Mouse (Mus musculus) limb, embryonic 15.5 days (tissue): ENCODE results near the gene Mapre3. TPM values are rescaled to one million over a fixed set of nuclear protein-coding genes. Genes with fewer than 3 reads are reported as not detected.
A peak's percentile ranks its signal among the peaks of the same experiment; 100 is the strongest.

ENCODE experiments used
- ATAC-seq: fragments of 200-750 bp; cut with Nextera tagmentation; 2 replicates; pipeline ENCODE4 v1.8.0; 2017; ENCODE audit warnings: low read depth, moderate TSS enrichment; ENCODE audit not compliant: insufficient number of reproducible peaks, low FRiP score, low TSS enrichment
- H3K27ac ChIP-seq: fragments of 300-500 bp; sonication (generic); 2 replicates; pipeline ENCODE4 v1.5.1; 2015; ENCODE audit warnings: moderate library complexity, mild to moderate bottlenecking, inconsistent platforms
- H3K27me3 ChIP-seq: fragments of 300-500 bp; sonication (generic); 2 replicates; pipeline ENCODE4 v1.6.1; 2015; ENCODE audit warnings: inconsistent platforms
- H3K36me3 ChIP-seq: fragments of 300-500 bp; sonication (generic); 2 replicates; pipeline ENCODE4 v1.6.1; 2015; ENCODE audit warnings: inconsistent platforms
- H3K4me1 ChIP-seq: fragments of 300-500 bp; sonication (generic); 2 replicates; pipeline ENCODE4 v1.6.1; 2015; ENCODE audit warnings: inconsistent platforms
- H3K4me2 ChIP-seq: fragments of 300-500 bp; sonication (generic); 2 replicates; pipeline ENCODE4 v1.6.1; 2015; ENCODE audit warnings: mild to moderate bottlenecking, inconsistent platforms
- H3K4me3 ChIP-seq: fragments of 300-500 bp; sonication (generic); 2 replicates; pipeline ENCODE4 v1.5.1; 2015; ENCODE audit warnings: mild to moderate bottlenecking, inconsistent platforms
- H3K9ac ChIP-seq: fragments of 300-500 bp; sonication (generic); 2 replicates; pipeline ENCODE4 v1.6.1; 2015; ENCODE audit warnings: inconsistent platforms
- H3K9me3 ChIP-seq: fragments of 300-500 bp; sonication (generic); 2 replicates; pipeline ENCODE4 v1.6.1; 2016; ENCODE audit warnings: inconsistent platforms
- WGBS: fragments of 180-500 bp; shearing (Covaris S2); methylation state at CpG from one replicate; pipeline ENCODE4 v1.1.7; 2015; 5-methylcytosine and 5-hydroxymethylcytosine counted together
- polyA plus RNA-seq: library from polyadenylated mRNA; unstranded; fragments of >200 nt; fragmentation: Nextera tagmentation; extraction: Ambion mirVana; gene quantifications from 2 replicates; pipeline ENCODE4 v1.2.1, GENCODE M21; 2015

Gene Mapre3
- polyA plus RNA-seq: 30.4 and 30.6 TPM in 2 replicates

DNA sequence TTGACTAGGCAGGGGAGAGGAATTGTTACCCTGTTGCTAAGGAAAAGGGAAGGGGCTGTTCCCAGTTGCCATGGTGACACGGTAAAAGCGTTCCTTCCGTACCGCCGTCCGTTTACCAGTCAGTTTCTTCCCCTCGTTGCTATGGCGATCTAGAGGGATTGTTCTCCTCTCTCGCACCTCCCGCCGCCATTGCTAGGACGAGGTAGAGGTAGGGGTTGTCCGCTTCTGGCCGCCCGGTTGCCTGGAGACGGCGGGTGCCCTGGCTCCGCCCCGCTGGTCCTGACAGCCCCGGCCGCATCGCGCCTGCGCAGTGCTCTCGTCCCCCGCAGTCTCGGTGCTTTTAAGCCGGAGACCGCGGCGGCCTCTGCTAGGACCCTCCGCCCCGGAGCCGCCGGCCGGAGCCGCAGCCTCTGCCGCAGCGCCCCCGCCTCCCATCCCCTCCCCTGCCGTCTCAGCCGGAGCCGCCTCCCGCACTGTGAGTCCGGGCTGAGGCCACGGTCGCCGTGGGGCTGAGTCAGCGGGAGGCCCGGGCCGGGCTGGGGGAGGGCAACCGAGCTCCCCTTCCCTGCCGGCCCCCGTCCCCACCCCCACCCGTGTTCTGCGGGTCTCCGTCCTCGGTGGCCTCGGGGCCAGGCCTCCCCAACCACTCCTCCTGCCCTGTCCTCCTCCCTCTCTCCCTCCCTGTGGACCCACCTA is at the start of gene Mapre3:
TSS of gene Mapre3 (plus strand) at position 218 of the 696 bp plus-strand sequence.
- peak within 1 kb of the TSS; percentile 83 for H3K4me3 ChIP-seq
- H3K9me3 ChIP-seq: no peaks in the 10 kb centered on the region
- WGBS: under 1% methylated on average over 57 of the region's 59 CpGs
- peak within 1 kb of the TSS; percentile 82 for H3K9ac ChIP-seq
- peak; percentile 92 for ATAC-seq
- H3K36me3 ChIP-seq: no peaks in the 10 kb centered on the region
- H3K4me2 ChIP-seq: peak within 1 kb of the TSS; percentile 84
- H3K4me1 ChIP-seq: peaks cover 21% of the 10 kb centered on the region
- peak within 1 kb of the TSS; percentile 76 for H3K27ac ChIP-seq
- no peaks in the 10 kb centered on the region; the same call in none of the 2 replicates for H3K27me3 ChIP-seq

DNA sequence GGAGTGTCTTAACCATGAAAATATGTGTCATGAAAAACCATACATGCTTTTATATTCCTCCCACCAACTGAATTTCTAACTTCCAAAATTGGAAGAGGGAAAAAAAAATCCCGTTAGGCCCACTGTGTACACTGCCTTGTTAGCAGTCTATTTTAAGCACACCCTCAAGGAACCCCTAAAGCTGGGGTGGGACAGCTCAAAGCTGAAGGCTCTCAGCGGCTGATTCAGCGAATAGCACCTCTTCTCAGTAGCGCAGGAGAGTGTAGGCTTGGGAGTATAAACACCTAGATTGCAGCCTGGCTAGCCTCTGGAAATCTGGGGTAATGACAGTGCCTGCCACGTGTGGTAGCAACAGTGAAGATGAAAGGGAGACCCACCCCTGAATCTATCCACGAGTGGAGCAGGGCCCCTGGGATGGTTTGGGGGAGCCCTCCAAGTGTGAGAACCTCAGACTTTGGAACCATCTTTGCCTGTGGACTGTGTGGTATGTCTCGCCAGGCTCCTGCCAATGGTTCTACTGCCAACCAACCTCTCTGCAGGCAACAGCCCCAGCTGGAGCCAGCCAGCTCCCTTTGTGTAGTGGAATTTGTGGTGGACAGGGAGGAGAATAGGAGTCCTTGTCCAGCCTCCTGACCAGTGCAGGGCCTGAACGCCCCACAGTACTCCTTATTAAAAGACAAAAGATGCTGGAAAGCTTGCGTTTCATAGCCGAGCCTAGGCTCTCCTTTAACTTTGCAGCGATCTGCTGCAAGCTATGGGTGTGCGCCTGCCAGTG is 48.7 kb upstream of the Mapre3 start:
- H3K9me3 ChIP-seq: no peaks in the 10 kb centered on the region
- H3K4me1 ChIP-seq: peaks cover 28% of the 10 kb centered on the region
- H3K4me2 ChIP-seq: no peak overlapping the region
- no peaks in the 10 kb centered on the region for H3K36me3 ChIP-seq
- no peak overlapping the region for H3K4me3 ChIP-seq
- ATAC-seq: no peak
- no peak overlapping the region for H3K9ac ChIP-seq
- H3K27ac ChIP-seq: peak overlapping the region; percentile 43
- WGBS: 68% methylated on average over 12 of the region's 12 CpGs
- H3K27me3 ChIP-seq: no peaks in the 10 kb centered on the region

DNA sequence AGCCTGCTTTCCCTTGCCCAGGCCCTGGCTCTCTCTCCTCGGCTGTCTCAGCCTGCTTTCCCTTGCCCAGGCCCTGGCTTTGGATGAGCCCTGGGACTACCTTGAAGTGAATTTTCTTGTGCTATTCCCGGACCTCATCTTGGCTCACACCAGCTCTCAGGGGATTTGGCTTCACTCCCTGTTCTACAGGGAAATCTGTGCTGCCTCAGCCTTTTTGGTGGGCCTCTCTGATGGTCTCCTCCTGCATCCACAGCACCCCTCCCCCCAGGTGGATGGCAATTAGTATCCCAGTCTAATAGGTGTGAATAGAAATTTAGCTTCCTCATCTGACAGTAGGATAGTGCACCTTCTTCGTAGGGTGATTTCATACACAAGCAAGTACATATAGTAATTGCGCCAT is 46.4 kb upstream of the Mapre3 start:
- no peak overlapping the region for H3K9ac ChIP-seq

DNA sequence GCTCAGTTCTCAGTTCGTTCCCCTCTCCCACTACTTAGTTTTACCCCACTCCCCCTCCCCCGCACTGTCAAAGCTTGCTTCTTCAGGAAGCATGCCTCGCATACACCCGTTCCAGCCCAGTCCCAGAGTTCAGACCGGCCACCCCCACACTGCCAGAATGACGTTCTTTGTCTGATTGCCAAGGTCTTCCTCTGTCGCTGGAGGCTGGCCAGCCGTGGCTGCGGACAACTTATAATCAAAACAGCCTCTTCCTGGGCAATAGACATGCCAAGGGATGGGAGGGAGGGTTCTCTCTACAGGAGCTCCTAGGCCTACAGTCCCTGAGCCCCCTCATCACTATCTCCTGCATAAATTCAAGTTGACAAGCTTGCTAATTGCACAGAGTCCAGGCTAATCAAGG is 45.8 kb upstream of the Mapre3 start:
- Histone ChIP-seq H3K4me1 (peaks cover 28% of the 10 kb centered on the region), H3K9me3 (no peaks in the 10 kb centered on the region), H3K4me3 (no peak overlapping the region), H3K27me3 (0 out of 2 replicates have a peak, but pooled peaks cover 2% of the 10 kb centered on the region), H3K9ac (no peak overlapping the region), H3K36me3 (no peaks in the 10 kb centered on the region), H3K27ac (no peak overlapping the region), H3K4me2 (no peak overlapping the region)
- 20% methylated on average over 9 of the region's 9 CpGs for WGBS
- no peak for ATAC-seq

More for the DNA sequence above, 46.4 kb upstream of the Mapre3 start:
- WGBS: 76% methylated on average over 4 of the region's 4 CpGs
- H3K27ac ChIP-seq: peak overlapping the region; percentile 57; the same call in 1 of the 2 replicates
- H3K4me2 ChIP-seq: no peak overlapping the region
- ATAC-seq: no peak
- no peaks in the 10 kb centered on the region for H3K36me3 ChIP-seq
- H3K4me1 ChIP-seq: peaks cover 28% of the 10 kb centered on the region
- no peak overlapping the region for H3K4me3 ChIP-seq
- no peaks in the 10 kb centered on the region for H3K27me3 ChIP-seq
- no peaks in the 10 kb centered on the region for H3K9me3 ChIP-seq

DNA sequence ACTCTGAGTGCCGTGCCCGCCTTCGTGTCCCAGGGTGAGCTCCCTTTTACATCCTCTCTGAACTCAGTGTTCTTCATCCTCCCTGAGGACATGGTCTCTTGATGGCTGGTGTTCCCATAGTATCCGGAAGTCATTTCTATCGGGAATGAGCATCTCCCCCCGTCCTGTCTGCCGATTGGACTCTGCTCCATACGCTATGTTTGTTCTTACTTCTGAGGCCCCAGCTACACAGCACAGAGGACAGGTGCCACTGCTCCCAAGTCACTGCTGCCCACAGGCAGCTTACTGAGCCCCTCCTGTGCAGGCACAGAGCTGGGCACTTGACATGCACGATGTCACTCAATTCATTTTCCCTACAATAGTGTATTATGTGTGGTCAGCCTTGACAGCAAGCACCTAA is 45.4 kb upstream of the Mapre3 start:
- Histone ChIP-seq H3K4me2 (no peak overlapping the region), H3K4me1 (peaks cover 28% of the 10 kb centered on the region), H3K36me3 (no peaks in the 10 kb centered on the region), H3K9me3 (no peaks in the 10 kb centered on the region), H3K27ac (no peak overlapping the region), H3K4me3 (no peak overlapping the region), H3K27me3 (peaks cover 3% of the 10 kb centered on the region; the same call in 1 of the 2 replicates), H3K9ac (no peak overlapping the region)
- no peak for ATAC-seq
- 81% methylated on average over 9 of the region's 9 CpGs for WGBS

DNA sequence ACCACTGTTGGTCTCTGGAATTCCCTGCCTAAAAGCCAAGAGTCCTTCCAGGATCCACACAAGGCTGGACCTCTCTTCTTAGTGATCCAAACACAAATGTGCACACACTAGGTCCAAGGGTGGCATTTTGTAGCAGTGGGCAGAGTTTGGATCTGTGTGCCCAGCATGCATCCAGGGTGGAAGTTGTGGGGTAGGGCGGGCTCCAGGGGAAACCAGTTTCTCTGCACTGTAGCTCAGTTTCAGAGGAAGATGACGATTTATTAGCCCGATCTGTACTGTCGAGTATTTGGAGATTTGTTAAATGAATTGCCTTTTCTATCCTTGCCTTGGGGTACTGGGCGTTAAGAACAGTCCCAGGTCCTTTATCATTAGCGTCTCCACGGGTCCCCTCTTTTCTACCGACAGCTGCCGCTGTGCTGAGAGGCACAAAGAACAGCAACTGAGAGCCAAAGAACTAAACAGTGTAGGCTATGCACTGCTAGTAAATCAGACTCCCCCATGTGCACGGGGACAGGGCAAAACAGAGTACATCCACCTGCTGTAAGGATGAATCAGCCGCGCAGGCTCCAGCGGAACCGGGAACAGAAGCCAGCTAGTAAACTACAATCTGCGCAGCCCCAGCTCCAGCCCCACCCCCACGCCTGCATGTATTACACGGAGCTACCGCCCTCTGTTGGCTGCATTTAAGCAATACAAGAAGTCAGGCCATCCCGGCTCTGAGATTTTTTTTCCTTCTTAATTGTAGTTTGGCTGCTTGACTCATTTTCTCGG is 39.7 kb upstream of the Mapre3 start:
- 11% methylated on average over 20 of the region's 20 CpGs for WGBS
- Histone ChIP-seq H3K4me2 (peak overlapping the region; percentile 51), H3K36me3 (no peaks in the 10 kb centered on the region), H3K27ac (no peak overlapping the region), H3K9ac (no peak overlapping the region), H3K27me3 (peaks cover 6% of the 10 kb centered on the region; the same call in 1 of the 2 replicates), H3K9me3 (no peaks in the 10 kb centered on the region), H3K4me3 (peak overlapping the region; percentile 25), H3K4me1 (peaks cover 5% of the 10 kb centered on the region; the same call in 1 of the 2 replicates)
- peak; percentile 50; the same call in 1 of the 2 replicates for ATAC-seq

DNA sequence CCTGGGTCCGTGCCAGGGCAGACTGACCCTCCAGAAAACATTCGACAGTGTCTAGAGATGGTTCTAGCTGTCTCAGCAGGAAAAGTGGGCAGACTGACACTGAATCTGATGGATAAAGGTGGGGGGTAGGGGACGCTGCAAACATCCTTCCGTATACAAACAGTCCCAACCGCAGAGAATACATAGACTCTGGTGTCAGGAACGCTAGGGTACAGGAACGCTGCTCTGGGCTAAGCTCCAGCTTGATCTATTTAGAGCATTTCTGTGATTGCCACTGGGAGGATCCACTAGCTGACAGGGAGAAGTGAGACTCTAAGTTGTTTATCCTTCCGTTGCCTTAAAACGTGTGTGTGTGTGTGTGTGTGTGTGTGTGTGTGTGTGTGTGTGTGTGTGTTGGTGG is 33.7 kb upstream of the Mapre3 start:
- 74% methylated on average over 9 of the region's 9 CpGs for WGBS
- Histone ChIP-seq H3K36me3 (no peaks in the 10 kb centered on the region), H3K9me3 (no peaks in the 10 kb centered on the region), H3K9ac (no peak overlapping the region), H3K4me2 (no peak overlapping the region), H3K27ac (no peak overlapping the region), H3K4me1 (peaks cover 3% of the 10 kb centered on the region; the same call in 1 of the 2 replicates), H3K27me3 (no peaks in the 10 kb centered on the region), H3K4me3 (no peak overlapping the region)
- no peak for ATAC-seq

DNA sequence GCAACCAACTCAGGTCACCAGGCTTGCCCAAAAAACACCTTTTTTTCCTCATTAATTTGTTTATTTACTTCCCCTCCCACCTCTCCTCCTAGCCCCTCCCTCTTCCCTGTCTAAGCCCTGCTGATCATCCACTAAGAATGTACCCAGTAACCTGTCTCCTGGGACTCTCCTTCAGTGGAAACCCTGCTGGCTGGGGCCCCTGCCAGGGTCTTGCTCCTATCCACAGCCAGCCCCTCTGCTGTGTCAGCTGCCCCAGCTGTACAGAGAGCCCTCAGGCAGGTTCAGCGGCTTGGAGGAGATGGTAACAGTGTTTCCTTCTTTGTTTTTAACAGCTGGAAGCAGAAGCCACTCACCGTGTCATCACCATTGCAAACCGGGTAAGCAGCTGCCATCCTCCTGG is 33.3 kb upstream of the Mapre3 start:
- Histone ChIP-seq H3K4me2 (no peak overlapping the region), H3K4me1 (peaks cover 3% of the 10 kb centered on the region; the same call in 1 of the 2 replicates), H3K9ac (no peak overlapping the region), H3K36me3 (no peaks in the 10 kb centered on the region), H3K4me3 (no peak overlapping the region), H3K9me3 (no peaks in the 10 kb centered on the region), H3K27me3 (no peaks in the 10 kb centered on the region), H3K27ac (no peak overlapping the region)
- 66% methylated on average over 3 of the region's 3 CpGs for WGBS
- no peak for ATAC-seq

DNA sequence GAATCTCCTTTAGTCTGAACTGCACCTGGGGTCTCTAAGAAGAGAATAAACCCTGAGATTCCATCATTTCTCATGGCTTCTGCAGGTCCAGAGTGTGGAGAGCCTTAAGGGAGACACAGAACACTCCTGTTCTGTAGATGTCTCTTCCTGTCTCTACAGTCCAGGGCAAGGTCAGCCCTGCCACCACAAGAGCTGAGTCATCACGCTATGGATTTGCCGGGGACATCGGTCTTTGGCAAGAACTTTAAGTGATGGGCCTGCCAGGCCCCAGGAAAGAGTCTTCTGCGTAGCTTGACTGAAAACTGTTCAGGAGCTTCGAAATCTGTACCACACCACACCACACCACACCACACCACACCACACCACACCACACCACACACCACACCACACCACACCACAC is 27.1 kb upstream of the Mapre3 start:
- no peaks in the 10 kb centered on the region for H3K36me3 ChIP-seq
- H3K4me3 ChIP-seq: no peak overlapping the region
- H3K27ac ChIP-seq: no peak overlapping the region
- no peak overlapping the region for H3K4me2 ChIP-seq
- no peaks in the 10 kb centered on the region for H3K4me1 ChIP-seq
- no peaks in the 10 kb centered on the region for H3K9me3 ChIP-seq
- WGBS: 87% methylated on average over 5 of the region's 5 CpGs
- no peaks in the 10 kb centered on the region for H3K27me3 ChIP-seq
- ATAC-seq: no peak
- H3K9ac ChIP-seq: no peak overlapping the region

DNA sequence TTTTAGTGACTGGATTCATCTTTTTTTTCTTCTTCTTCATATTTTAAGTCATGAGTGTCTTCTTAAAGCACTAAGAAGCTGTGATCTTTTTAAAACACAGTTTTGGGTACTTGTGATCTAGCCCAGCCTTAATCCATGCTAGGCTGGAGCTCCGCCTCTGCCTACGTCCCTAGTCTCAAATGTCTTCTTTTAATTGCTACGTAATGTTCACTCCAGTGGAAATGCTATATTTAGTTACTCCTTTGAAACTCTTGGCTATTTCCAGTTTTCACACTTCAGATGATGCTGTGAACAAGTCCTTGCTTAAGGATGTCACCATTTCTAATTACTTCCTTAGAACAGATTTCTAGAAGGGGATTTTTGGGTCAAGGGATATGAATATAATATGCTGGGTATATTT is 24.4 kb upstream of the Mapre3 start:
- Histone ChIP-seq H3K4me1 (no peaks in the 10 kb centered on the region), H3K4me3 (no peak overlapping the region), H3K36me3 (no peaks in the 10 kb centered on the region), H3K27ac (no peak overlapping the region), H3K9me3 (no peaks in the 10 kb centered on the region), H3K9ac (no peak overlapping the region), H3K27me3 (no peaks in the 10 kb centered on the region), H3K4me2 (no peak overlapping the region)
- WGBS: 65% methylated on average over 3 of the region's 3 CpGs
- ATAC-seq: no peak

DNA sequence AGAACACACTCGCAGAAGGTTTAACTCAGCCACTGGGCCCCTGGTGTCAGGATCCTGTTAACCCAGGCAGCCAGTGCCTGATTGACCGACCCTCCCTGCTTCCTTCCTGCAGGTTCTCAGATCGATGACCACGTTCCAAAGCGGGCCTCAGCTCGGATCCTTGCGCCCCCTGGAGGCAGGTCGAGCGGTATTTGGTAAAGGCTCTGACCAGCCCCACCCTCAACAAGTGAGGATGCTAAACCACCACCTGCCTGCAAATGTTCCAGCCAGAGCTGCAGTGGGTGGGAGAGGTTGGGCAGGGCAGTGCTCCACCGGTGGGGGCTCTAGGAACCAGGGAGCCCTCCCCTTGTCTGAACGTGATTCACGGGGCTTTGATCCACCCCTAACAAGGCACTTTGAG is 18.3 kb upstream of the Mapre3 start:
- peak; percentile 35; the same call in 1 of the 2 replicates for ATAC-seq
- Histone ChIP-seq H3K9me3 (no peaks in the 10 kb centered on the region), H3K4me1 (peaks cover 4% of the 10 kb centered on the region; the same call in 1 of the 2 replicates), H3K27me3 (no peaks in the 10 kb centered on the region), H3K9ac (no peak overlapping the region), H3K27ac (no peak overlapping the region), H3K4me2 (no peak overlapping the region), H3K4me3 (no peak overlapping the region), H3K36me3 (no peaks in the 10 kb centered on the region)
- WGBS: 16% methylated on average over 12 of the region's 12 CpGs
